Mouse (Mus musculus) forebrain, embryonic 10.5 days (tissue): ENCODE data around the gene Clcn7. TPM values are rescaled to one million over a fixed set of nuclear protein-coding genes. Genes with fewer than 3 reads are reported as not detected.

Experiments used
- DNase-seq: peaks from one replicate; pipeline ENCODE4 v3.0.0-alpha.2; 2017; ENCODE audit warnings: low spot score; ENCODE audit errors: extremely low spot score
- H3K27ac ChIP-seq: fragments of 300-500 bp; sonication (generic); 2 replicates; pipeline ENCODE4 v1.5.1; 2016; ENCODE audit warnings: mild to moderate bottlenecking
- H3K27me3 ChIP-seq: fragments of 300-500 bp; sonication (generic); 2 replicates; pipeline ENCODE4 v1.6.1; 2016; ENCODE audit warnings: mild to moderate bottlenecking; ENCODE audit not compliant: poor library complexity, severe bottlenecking
- H3K36me3 ChIP-seq: fragments of 300-500 bp; sonication (generic); replicated peaks from 2 replicates; pipeline ENCODE4 v1.6.1; 2016; ENCODE audit warnings: mild to moderate bottlenecking, moderate library complexity
- H3K4me1 ChIP-seq: fragments of 300-500 bp; sonication (generic); 2 replicates; pipeline ENCODE4 v1.6.1; 2016
- H3K4me3 ChIP-seq: fragments of 300-500 bp; sonication (generic); 2 replicates; pipeline ENCODE4 v1.5.1; 2016; ENCODE audit warnings: mild to moderate bottlenecking, moderate library complexity
- H3K9me3 ChIP-seq: fragments of 300-500 bp; sonication (generic); 2 replicates; pipeline ENCODE4 v1.6.1; 2016; ENCODE audit warnings: mild to moderate bottlenecking, moderate library complexity
- WGBS: fragments of 180-500 bp; shearing (Covaris S2); methylation state at CpG from one replicate; pipeline ENCODE4 v1.1.7; 2016; 5-methylcytosine and 5-hydroxymethylcytosine counted together
- polyA plus RNA-seq: library from polyadenylated mRNA; unstranded; fragments of >200 nt; fragmentation: Nextera tagmentation; extraction: Ambion mirVana; gene quantifications from 2 replicates; pipeline ENCODE4 v1.2.1, GENCODE M21; 2016

Clcn7 gene
- polyA plus RNA-seq, 1 experiment from 2014 or later, result 24.3 TPM

GRCm38 (mm10) chr17:25188150-25189031, 55.2 kb downstream of the Clcn7 start, which contains the start of gene Unkl:
TSS of gene Unkl (plus strand) at chr17:25188397.
- Histone ChIP-seq H3K9me3 (no peaks in the 10 kb centered on the region), H3K36me3 (peaks cover 35% of the 10 kb centered on the region)
- WGBS, result under 1% methylated on average over 103 of the region's 104 CpGs

GRCm38 (mm10) chr17:25189091-25189490, 55.9 kb downstream of the Clcn7 start:
- Histone ChIP-seq H3K4me1 (peaks cover 47% of the 10 kb centered on the region), H3K36me3 (peaks cover 42% of the 10 kb centered on the region), H3K9me3 (no peaks in the 10 kb centered on the region), H3K4me3 (peak overlapping the region; percentile 90), H3K27ac (peak overlapping the region; percentile 92), H3K27me3 (no peaks in the 10 kb centered on the region)
- 1% methylated on average over 16 of the region's 16 CpGs for WGBS
- no peak for DNase-seq

More at GRCm38 (mm10) chr17:25188150-25189031, 55.2 kb downstream of the Clcn7 start, which contains the start of gene Unkl:
- peak within 1 kb of the TSS; percentile 92 for H3K27ac ChIP-seq
- DNase-seq, result peak; percentile 67
- peak within 1 kb of the TSS; percentile 90 for H3K4me3 ChIP-seq
- no peaks in the 10 kb centered on the region for H3K27me3 ChIP-seq
- peaks cover 53% of the 10 kb centered on the region for H3K4me1 ChIP-seq

- Histone ChIP-seq H3K4me3 (no peak overlapping the region), H3K36me3 (peaks cover 70% of the 10 kb centered on the region), H3K9me3 (no peaks in the 10 kb centered on the region), H3K27me3 (no peaks in the 10 kb centered on the region), H3K4me1 (no peaks in the 10 kb centered on the region), H3K27ac (no peak overlapping the region)
- DNase-seq, result no peak
- WGBS, result 94% methylated on average over 4 of the region's 4 CpGs
Measured at GRCm38 (mm10) chr17:25202401-25202800, 69.2 kb downstream of the Clcn7 start.

GRCm38 (mm10) chr17:25210006-25210405, 76.8 kb downstream of the Clcn7 start:
- H3K4me3 ChIP-seq, result no peak overlapping the region
- 93% methylated on average over 4 of the region's 4 CpGs for WGBS
- H3K36me3 ChIP-seq, result peaks cover 93% of the 10 kb centered on the region

GRCm38 (mm10) chr17:25210680-25211466, 77.7 kb downstream of the Clcn7 start:
- H3K9me3 ChIP-seq, result no peaks in the 10 kb centered on the region
- H3K4me1 ChIP-seq, result no peaks in the 10 kb centered on the region
- no peaks in the 10 kb centered on the region for H3K27me3 ChIP-seq
- peaks cover 93% of the 10 kb centered on the region for H3K36me3 ChIP-seq
- no peak overlapping the region for H3K4me3 ChIP-seq
- no peak for DNase-seq
- H3K27ac ChIP-seq, result no peak overlapping the region
- WGBS, result 90% methylated on average over 15 of the region's 15 CpGs

More at GRCm38 (mm10) chr17:25210006-25210405, 76.8 kb downstream of the Clcn7 start:
- no peaks in the 10 kb centered on the region for H3K9me3 ChIP-seq
- no peaks in the 10 kb centered on the region for H3K4me1 ChIP-seq
- H3K27ac ChIP-seq, result no peak overlapping the region
- no peak for DNase-seq
- H3K27me3 ChIP-seq, result no peaks in the 10 kb centered on the region

- no peak for DNase-seq
- Histone ChIP-seq H3K36me3 (peaks cover 92% of the 10 kb centered on the region), H3K4me1 (no peaks in the 10 kb centered on the region), H3K4me3 (no peak overlapping the region), H3K9me3 (no peaks in the 10 kb centered on the region), H3K27me3 (no peaks in the 10 kb centered on the region), H3K27ac (no peak overlapping the region)
- WGBS, result 93% methylated on average over 4 of the region's 4 CpGs
Measured at GRCm38 (mm10) chr17:25211705-25212104, 78.5 kb downstream of the Clcn7 start.

Other genes starting within 250 kb of the Clcn7 start
- 81.3 and 82.5 TPM in 2 replicates for gene Nubp2, start 247.0 kb upstream of the Clcn7 start, polyA plus RNA-seq
- 42.8 and 45.3 TPM in 2 replicates for gene Spsb3, start 246.7 kb upstream of the Clcn7 start, polyA plus RNA-seq
- gene Eme2, start 238.3 kb upstream of the Clcn7 start, polyA plus RNA-seq, result 30.3 and 30.4 TPM in 2 replicates
- gene Mrps34, start 238.3 kb upstream of the Clcn7 start, polyA plus RNA-seq, result 100 and 103 TPM in 2 replicates
- gene Nme3, start 236.9 kb upstream of the Clcn7 start, polyA plus RNA-seq, result 50.1 and 51.8 TPM in 2 replicates
- gene Mapk8ip3, start 196.4 kb upstream of the Clcn7 start, polyA plus RNA-seq, result 36.2 and 37.3 TPM in 2 replicates
- 502 and 521 TPM in 2 replicates for gene Jpt2, start 172.7 kb upstream of the Clcn7 start, polyA plus RNA-seq
- 8.1 and 8.4 TPM in 2 replicates for gene Cramp1l, start 117.6 kb upstream of the Clcn7 start, polyA plus RNA-seq
- 27.0 and 27.4 TPM in 2 replicates for gene Ift140, start 117.3 kb upstream of the Clcn7 start, polyA plus RNA-seq
- 10.9 and 11.5 TPM in 2 replicates for gene Tmem204, start 49.8 kb upstream of the Clcn7 start, polyA plus RNA-seq
- 54.6 TPM in 2 replicates for gene Telo2, start 17.4 kb upstream of the Clcn7 start, polyA plus RNA-seq
- gene Ptx4, start 12.6 kb upstream of the Clcn7 start, polyA plus RNA-seq, result 0.30 TPM in 1 of 2 replicates, not detected in the other
- not detected in 2 replicates for gene Ccdc154, start 29.1 kb downstream of the Clcn7 start, polyA plus RNA-seq
- gene Gm38655, start 42.1 kb downstream of the Clcn7 start, polyA plus RNA-seq, result not detected in 2 replicates
- 38.7 and 39.0 TPM in 2 replicates for gene BC003965, start 51.2 kb downstream of the Clcn7 start, polyA plus RNA-seq
- 8.0 and 8.3 TPM in 2 replicates for gene Unkl, start 55.0 kb downstream of the Clcn7 start, polyA plus RNA-seq
- 57.2 and 60.0 TPM in 2 replicates for gene Gnptg, start 106.7 kb downstream of the Clcn7 start, polyA plus RNA-seq
- 70.2 and 76.1 TPM in 2 replicates for gene Tsr3, start 106.8 kb downstream of the Clcn7 start, polyA plus RNA-seq
- gene Baiap3, start 123.0 kb downstream of the Clcn7 start, polyA plus RNA-seq, result 0.53 and 0.59 TPM in 2 replicates
- 919 and 925 TPM in 2 replicates for gene Ube2i, start 141.2 kb downstream of the Clcn7 start, polyA plus RNA-seq
- not detected in 2 replicates for gene Prss34, start 165.0 kb downstream of the Clcn7 start, polyA plus RNA-seq
- not detected in 2 replicates for gene Prss28, start 175.3 kb downstream of the Clcn7 start, polyA plus RNA-seq
- not detected in 2 replicates for gene Prss29, start 185.3 kb downstream of the Clcn7 start, polyA plus RNA-seq
- not detected in 2 replicates for gene Tpsab1, start 212.2 kb downstream of the Clcn7 start, polyA plus RNA-seq
- gene Tpsb2, start 232.9 kb downstream of the Clcn7 start, polyA plus RNA-seq, result not detected in 2 replicates
- gene Tpsg1, start 235.9 kb downstream of the Clcn7 start, polyA plus RNA-seq, result not detected in 2 replicates